16 mouse cellular contexts compared by ENCODE assay signal in genomic region chr15:87842097-87842496, GRCm38 (mm10).
"Had no signal": no experiment of that assay in that cellular context is flagged by ENCODE, and none has a peak within 500 bp of the region (broad histone marks: within the 10 kb centered on the region; RNA-seq: fewer than 3 reads in every experiment).

No protein-coding gene starts in this region.

- H3K27ac ChIP-seq: lung, embryonic 15.5 days; macrophage; midbrain, embryonic 13.5 days; midbrain, embryonic 15.5 days; neural tube, embryonic 12.5 days; stomach, embryonic 15.5 days had no signal

- H3K4me2 ChIP-seq: lung, embryonic 15.5 days; midbrain, embryonic 11.5 days; midbrain, embryonic 13.5 days; midbrain, embryonic 15.5 days; neural tube, embryonic 12.5 days; stomach, embryonic 15.5 days had no signal

- H3K27me3 ChIP-seq: lung, embryonic 15.5 days; megakaryocyte, embryonic 14.5 days; midbrain, embryonic 13.5 days; midbrain, embryonic 15.5 days; neural tube, embryonic 12.5 days; stomach, embryonic 15.5 days had no signal

- ATAC-seq: lung, postnatal 0 days; midbrain, embryonic 13.5 days; midbrain, embryonic 15.5 days had no signal

- H3K9me3 ChIP-seq: lung, embryonic 15.5 days; midbrain, embryonic 13.5 days; midbrain, embryonic 15.5 days; neural tube, embryonic 12.5 days; stomach, embryonic 15.5 days had no signal

- H3K9ac ChIP-seq: lung, embryonic 15.5 days; midbrain, embryonic 13.5 days; midbrain, embryonic 15.5 days; neural tube, embryonic 12.5 days; stomach, embryonic 15.5 days had no signal

- DNase-seq: lung, adult 2 months; lung, postnatal 14 days; lung, postnatal 36 days; right cerebral cortex, postnatal 14 days; thymus, adult 18-20 months; thymus, postnatal 14 days; thymus, postnatal 36 days had no signal

- H3K36me3 ChIP-seq: lung, embryonic 15.5 days; midbrain, embryonic 13.5 days; midbrain, embryonic 15.5 days; neural tube, embryonic 12.5 days; stomach, embryonic 15.5 days had no signal

- H3K4me1 ChIP-seq: lung, embryonic 15.5 days; megakaryocyte, embryonic 14.5 days; midbrain, embryonic 13.5 days; midbrain, embryonic 15.5 days; stomach, embryonic 15.5 days had no signal

- H3K4me3 ChIP-seq: lung, embryonic 15.5 days; megakaryocyte, embryonic 14.5 days; midbrain, embryonic 13.5 days; midbrain, embryonic 15.5 days; neural tube, embryonic 12.5 days; stomach, embryonic 15.5 days had no signal
